Mouse (Mus musculus): Measurements from ENCODE around the gene Lyar. TPM values are rescaled to one million over a fixed set of nuclear protein-coding genes. Genes with fewer than 3 reads are reported as not detected.

Lyar gene
- total RNA-seq, 1 experiment: 124 TPM

- Histone ChIP-seq H3K9me3 (ENCODE audit: control insufficient read depth, insufficient read depth, low read depth, low read length) (no peaks in the 10 kb centered on the region), H3K4me1 (ENCODE audit: control insufficient read depth in 2 of 2, insufficient read depth in 2 of 2, low read length in 2 of 2, poor library complexity in 1 of 2) (no peaks in the 10 kb centered on the region), H3K27ac (ENCODE audit: insufficient read depth, low read depth, low read length, poor library complexity, severe bottlenecking) (no peak overlapping the region), H3K4me3 (ENCODE audit: insufficient read depth in 1 of 2, low read depth in 1 of 2, low read length in 2 of 2, poor library complexity in 1 of 2, severe bottlenecking in 1 of 2) (no peak overlapping the region), H3K9ac (ENCODE audit: insufficient read depth, low read depth, low read length, poor library complexity, severe bottlenecking) (no peak overlapping the region), H3K36me3 (ENCODE audit: control insufficient read depth, insufficient read depth, low read length, poor library complexity, severe bottlenecking) (peaks cover 26% of the 10 kb centered on the region)
- TF ChIP-seq HCFC1 (IDR thresholded peaks at IDR 0.05; ENCODE audit: borderline replicate concordance, insufficient read depth, low read length) (no peak), MAFK (IDR thresholded peaks at IDR 0.05; ENCODE audit: insufficient read depth, low read depth, low read length) (no peak), ZC3H11A (IDR thresholded peaks at IDR 0.05; ENCODE audit: borderline replicate concordance, low read depth, low read length) (peak; percentile 10; the same call in 1 of the 2 replicates), CHD2 (IDR thresholded peaks at IDR 0.05; ENCODE audit: low read depth, low read length) (no peak), ZNF384 (IDR thresholded peaks at IDR 0.05; ENCODE audit: low read depth, low read length) (no peak)
- peak; percentile 43 for DNase-seq (ENCODE audit: low read depth, low spot score)
- in situ Hi-C loops (cut with MboI; ENCODE audit: low sequenced_read_pairs in 2 of 2, unreplicated experiment in 2 of 2): no loop called here
These were observed 16.4 kb downstream of the Lyar start for GRCm38 (mm10) chr5:38236627-38237026.

GRCm38 (mm10) chr5:38240727-38241472 lies 20.6 kb downstream of the Lyar start:
- no peak overlapping the region for H3K4me3 ChIP-seq (ENCODE audit: insufficient read depth in 1 of 2, low read depth in 1 of 2, low read length in 2 of 2, poor library complexity in 1 of 2, severe bottlenecking in 1 of 2)
- H3K4me1 ChIP-seq (ENCODE audit: control insufficient read depth in 2 of 2, insufficient read depth in 2 of 2, low read length in 2 of 2, poor library complexity in 1 of 2): no peaks in the 10 kb centered on the region
- no peaks in the 10 kb centered on the region for H3K36me3 ChIP-seq (ENCODE audit: control insufficient read depth, insufficient read depth, low read length, poor library complexity, severe bottlenecking)
- TF ChIP-seq CHD2 (IDR thresholded peaks at IDR 0.05; ENCODE audit: low read depth, low read length): no peak
- no peaks in the 10 kb centered on the region for H3K9me3 ChIP-seq (ENCODE audit: control insufficient read depth, insufficient read depth, low read depth, low read length)
- no peak overlapping the region for H3K27ac ChIP-seq (ENCODE audit: insufficient read depth, low read depth, low read length, poor library complexity, severe bottlenecking)
- DNase-seq (ENCODE audit: low read depth, low spot score): no peak
- no peak overlapping the region for H3K9ac ChIP-seq (ENCODE audit: insufficient read depth, low read depth, low read length, poor library complexity, severe bottlenecking)
- in situ Hi-C loops (cut with MboI; ENCODE audit: low sequenced_read_pairs in 2 of 2, unreplicated experiment in 2 of 2): no loop called here

GRCm38 (mm10) chr5:38241473-38241834 lies 21.2 kb downstream of the Lyar start:
- Histone ChIP-seq H3K9me3 (ENCODE audit: control insufficient read depth, insufficient read depth, low read depth, low read length) (no peaks in the 10 kb centered on the region), H3K9ac (ENCODE audit: insufficient read depth, low read depth, low read length, poor library complexity, severe bottlenecking) (no peak overlapping the region), H3K4me1 (ENCODE audit: control insufficient read depth in 2 of 2, insufficient read depth in 2 of 2, low read length in 2 of 2, poor library complexity in 1 of 2) (no peaks in the 10 kb centered on the region), H3K27ac (ENCODE audit: insufficient read depth, low read depth, low read length, poor library complexity, severe bottlenecking) (no peak overlapping the region), H3K4me3 (ENCODE audit: insufficient read depth in 1 of 2, low read depth in 1 of 2, low read length in 2 of 2, poor library complexity in 1 of 2, severe bottlenecking in 1 of 2) (no peak overlapping the region), H3K36me3 (ENCODE audit: control insufficient read depth, insufficient read depth, low read length, poor library complexity, severe bottlenecking) (no peaks in the 10 kb centered on the region)
- in situ Hi-C loops (cut with MboI; ENCODE audit: low sequenced_read_pairs in 2 of 2, unreplicated experiment in 2 of 2): no loop called here
- TF ChIP-seq ZC3H11A (IDR thresholded peaks at IDR 0.05; ENCODE audit: borderline replicate concordance, low read depth, low read length) (no peak), CHD2 (IDR thresholded peaks at IDR 0.05; ENCODE audit: low read depth, low read length) (no peak), ZNF384 (IDR thresholded peaks at IDR 0.05; ENCODE audit: low read depth, low read length) (no peak), MAFK (IDR thresholded peaks at IDR 0.05; ENCODE audit: insufficient read depth, low read depth, low read length) (no peak), HCFC1 (IDR thresholded peaks at IDR 0.05; ENCODE audit: borderline replicate concordance, insufficient read depth, low read length) (no peak)
- DNase-seq (ENCODE audit: low read depth, low spot score): no peak

- H3K36me3 ChIP-seq (ENCODE audit: control insufficient read depth, insufficient read depth, low read length, poor library complexity, severe bottlenecking): no peaks in the 10 kb centered on the region
- no peaks in the 10 kb centered on the region for H3K4me1 ChIP-seq (ENCODE audit: control insufficient read depth in 2 of 2, insufficient read depth in 2 of 2, low read length in 2 of 2, poor library complexity in 1 of 2)
- in situ Hi-C loops (cut with MboI; ENCODE audit: low sequenced_read_pairs in 2 of 2, unreplicated experiment in 2 of 2): no loop called here
- DNase-seq (ENCODE audit: low read depth, low spot score): no peak
- H3K9me3 ChIP-seq (ENCODE audit: control insufficient read depth, insufficient read depth, low read depth, low read length): no peaks in the 10 kb centered on the region
- TF ChIP-seq MAFK (IDR thresholded peaks at IDR 0.05; ENCODE audit: insufficient read depth, low read depth, low read length): no peak
- TF ChIP-seq ZC3H11A (IDR thresholded peaks at IDR 0.05; ENCODE audit: borderline replicate concordance, low read depth, low read length): no peak
- no peak for TF ChIP-seq CHD2 (IDR thresholded peaks at IDR 0.05; ENCODE audit: low read depth, low read length)
- no peak for TF ChIP-seq ZNF384 (IDR thresholded peaks at IDR 0.05; ENCODE audit: low read depth, low read length)
- no peak for TF ChIP-seq HCFC1 (IDR thresholded peaks at IDR 0.05; ENCODE audit: borderline replicate concordance, insufficient read depth, low read length)
- no peak overlapping the region for H3K27ac ChIP-seq (ENCODE audit: insufficient read depth, low read depth, low read length, poor library complexity, severe bottlenecking)
- H3K4me3 ChIP-seq (ENCODE audit: insufficient read depth in 1 of 2, low read depth in 1 of 2, low read length in 2 of 2, poor library complexity in 1 of 2, severe bottlenecking in 1 of 2): no peak overlapping the region
- H3K9ac ChIP-seq (ENCODE audit: insufficient read depth, low read depth, low read length, poor library complexity, severe bottlenecking): no peak overlapping the region
These were observed 21.7 kb downstream of the Lyar start for GRCm38 (mm10) chr5:38241966-38242365.

GRCm38 (mm10) chr5:38255195-38255594 lies 34.9 kb downstream of the Lyar start:
- Histone ChIP-seq H3K27ac (ENCODE audit: insufficient read depth, low read depth, low read length, poor library complexity, severe bottlenecking) (no peak overlapping the region), H3K9ac (ENCODE audit: insufficient read depth, low read depth, low read length, poor library complexity, severe bottlenecking) (no peak overlapping the region), H3K36me3 (ENCODE audit: control insufficient read depth, insufficient read depth, low read length, poor library complexity, severe bottlenecking) (no peaks in the 10 kb centered on the region), H3K4me3 (ENCODE audit: insufficient read depth in 1 of 2, low read depth in 1 of 2, low read length in 2 of 2, poor library complexity in 1 of 2, severe bottlenecking in 1 of 2) (no peak overlapping the region), H3K4me1 (ENCODE audit: control insufficient read depth in 2 of 2, insufficient read depth in 2 of 2, low read length in 2 of 2, poor library complexity in 1 of 2) (no peaks in the 10 kb centered on the region), H3K9me3 (ENCODE audit: control insufficient read depth, insufficient read depth, low read depth, low read length) (no peaks in the 10 kb centered on the region)
- no peak for TF ChIP-seq ZNF384 (IDR thresholded peaks at IDR 0.05; ENCODE audit: low read depth, low read length)
- no peak for TF ChIP-seq CHD2 (IDR thresholded peaks at IDR 0.05; ENCODE audit: low read depth, low read length)
- TF ChIP-seq HCFC1 (IDR thresholded peaks at IDR 0.05; ENCODE audit: borderline replicate concordance, insufficient read depth, low read length): no peak
- TF ChIP-seq ZC3H11A (IDR thresholded peaks at IDR 0.05; ENCODE audit: borderline replicate concordance, low read depth, low read length): no peak
- no peak for TF ChIP-seq MAFK (IDR thresholded peaks at IDR 0.05; ENCODE audit: insufficient read depth, low read depth, low read length)
- in situ Hi-C loops (cut with MboI; ENCODE audit: low sequenced_read_pairs in 2 of 2, unreplicated experiment in 2 of 2): no loop called here
- no peak for DNase-seq (ENCODE audit: low read depth, low spot score)

Data from ES-E14 (cell line).